Mouse (Mus musculus) thymus, adult 2 months (tissue): ENCODE measurements at regions not wholly inside any gene's neighbourhood (a gene's known extent, or its start where the extent isn't known, plus 50 kb on each side); places are given as distances from the start of the nearest gene placed in this dataset.

ENCODE experiments used
- CTCF ChIP-seq: fragments of 200-500 bp; IDR thresholded peaks from 2 replicates; pipeline ENCODE4 v1.5.1; 2012; ENCODE audit warnings: mild to moderate bottlenecking, control low read depth, low read length, moderate library complexity, borderline replicate concordance; ENCODE audit not compliant: control insufficient read depth, poor library complexity, insufficient read depth; ENCODE audit errors: extremely low read depth
- POLR2A ChIP-seq: fragments of 200-500 bp; IDR thresholded peaks from 2 replicates; pipeline ENCODE4 v1.6.1; 2012; ENCODE audit warnings: mild to moderate bottlenecking, low read length, control low read depth, moderate library complexity; ENCODE audit not compliant: control insufficient read depth, poor library complexity, insufficient read depth; ENCODE audit errors: extremely low read depth

DNA sequence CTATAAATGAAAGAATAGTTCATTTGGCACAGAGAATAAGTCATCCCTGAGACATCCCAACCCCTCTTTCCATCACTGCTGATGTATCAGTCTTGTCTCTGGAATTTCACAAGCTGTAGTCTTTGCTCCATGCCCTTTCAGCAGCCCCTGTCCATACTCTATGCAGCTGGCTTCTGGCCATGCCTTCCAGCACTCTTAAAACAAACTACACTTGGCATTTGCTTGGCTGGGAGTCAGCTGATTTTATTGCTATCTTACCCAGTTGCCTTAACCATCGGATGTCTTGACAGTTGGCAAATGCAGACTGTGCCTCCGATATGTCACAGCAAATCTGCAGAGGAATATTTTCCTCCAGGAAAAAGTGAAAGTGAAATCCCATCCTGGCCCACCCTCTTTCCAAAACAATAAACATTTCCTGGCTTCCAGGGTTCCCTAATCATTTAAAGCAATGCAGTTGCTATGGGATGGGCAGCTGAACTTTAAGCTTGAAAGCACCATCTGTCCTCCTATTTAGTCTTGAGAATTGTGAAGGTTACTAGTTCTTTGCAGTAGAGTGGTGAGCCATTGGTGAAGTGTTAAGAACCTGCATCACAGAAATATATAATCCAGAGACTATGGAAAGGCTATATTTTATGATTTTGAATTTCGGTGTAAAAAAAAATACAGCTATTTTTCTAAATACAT is 385.0 kb downstream of the Kcnj2 start:
- TF ChIP-seq CTCF (no peak), POLR2A (no peak)
